Mouse (Mus musculus): ENCODE data around the gene E2f4. TPM values are rescaled to one million over a fixed set of nuclear protein-coding genes. Genes with fewer than 3 reads are reported as not detected.

E2f4 gene
- total and polyA plus RNA-seq, 3 experiments, result 97.9 to 313 (median 98.5) TPM

DNA sequence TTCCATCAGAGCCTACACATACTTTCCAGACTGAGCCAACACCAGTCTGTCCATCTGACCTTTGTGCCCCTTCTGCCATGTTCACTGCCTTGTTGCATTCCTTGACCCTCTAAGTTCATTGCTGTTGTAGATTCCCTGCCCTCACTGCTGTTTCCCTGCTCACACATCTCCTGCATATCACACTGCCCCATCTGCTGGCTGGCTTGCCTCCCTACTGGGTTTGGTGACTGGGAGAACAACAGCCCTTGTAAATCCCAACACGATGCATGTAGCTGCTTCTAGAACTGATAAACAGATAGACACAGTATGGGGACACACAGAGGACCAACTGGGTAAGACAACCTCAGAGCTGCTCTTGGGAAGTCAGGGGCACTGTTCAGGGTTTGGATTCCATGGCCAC is 14.3 kb downstream of the E2f4 start:
- no peaks in the 10 kb centered on the region for H3K79me2 ChIP-seq (ENCODE audit: control insufficient read depth, insufficient read depth, low read length, poor library complexity)
- peaks cover 22 to 28% of the 10 kb centered on the region in 2 experiments for H3K4me1 ChIP-seq (ENCODE audit: control insufficient read depth in 1 of 2, insufficient read depth in 2 of 2, low read length in 2 of 2)
- H3K9ac ChIP-seq (ENCODE audit: control insufficient read depth, low read depth, low read length, poor library complexity, severe bottlenecking), result no peak overlapping the region
- no peaks in the 10 kb centered on the region for H3K27me3 ChIP-seq (ENCODE audit: control insufficient read depth in 1 of 2, insufficient read depth in 2 of 2, low read length in 2 of 2)
- peaks cover 0 to 24% of the 10 kb centered on the region in 2 experiments; a peak in 2 of 4 replicates for H3K36me3 ChIP-seq (ENCODE audit: control insufficient read depth in 1 of 2, insufficient read depth in 2 of 2, low read length in 2 of 2)
- peak overlapping the region; percentile 4; the same call in 1 of the 2 replicates for H3K27ac ChIP-seq (ENCODE audit: control insufficient read depth, low read depth, low read length)
- TF ChIP-seq GATA1 (IDR thresholded peaks at IDR 0.05; ENCODE audit: low read depth, low read length) (peak; percentile 5; the same call in 1 of the 2 replicates), JUND (IDR thresholded peaks at IDR 0.05; ENCODE audit: low read depth, low read length) (no peak), SIN3A (IDR thresholded peaks at IDR 0.05; ENCODE audit: low read length) (peak; percentile 45; the same call in 1 of the 2 replicates), TAL1 (IDR thresholded peaks at IDR 0.05; ENCODE audit: low read length) (peak; percentile 72), CTCF (IDR thresholded peaks at IDR 0.05 in 2 of 3, conservative IDR thresholded peaks at IDR 0.05 in 1 of 3; ENCODE audit: control insufficient read depth in 1 of 3, insufficient read depth in 1 of 3, low read depth in 2 of 3, low read length in 3 of 3, poor library complexity in 1 of 3, severe bottlenecking in 1 of 3) (peak in 2 of 3 experiments; percentile 17 to 39; a peak in 2 of 6 replicates), MXI1 (IDR thresholded peaks at IDR 0.05; ENCODE audit: low read depth, low read length) (peak; percentile 38; the same call in 1 of the 2 replicates), TCF12 (IDR thresholded peaks at IDR 0.05; ENCODE audit: low read depth, low read length) (peak; percentile 61; the same call in 1 of the 2 replicates), GABPA (IDR thresholded peaks at IDR 0.05; ENCODE audit: low read depth, low read length) (no peak), MAFK (IDR thresholded peaks at IDR 0.05; ENCODE audit: borderline replicate concordance, low read depth, low read length) (no peak), EP300 (IDR thresholded peaks at IDR 0.05; ENCODE audit: low read depth in 1 of 2, low read length in 2 of 2) (peak; percentile 14 to 49; a peak in 2 of 4 replicates), SMC3 (IDR thresholded peaks at IDR 0.05; ENCODE audit: low read depth, low read length) (peak; percentile 6), UBTF (IDR thresholded peaks at IDR 0.05; ENCODE audit: borderline replicate concordance, insufficient read depth, low read depth, low read length) (no peak), ETS1 (IDR thresholded peaks at IDR 0.05; ENCODE audit: low read depth, low read length) (peak; percentile 38; the same call in 1 of the 2 replicates)
- DNase-seq (ENCODE audit: low read depth, low spot score), result peak; percentile 71
- H3K9me3 ChIP-seq (replicated peaks; ENCODE audit: insufficient read depth, low read length), result no peaks in the 10 kb centered on the region
- H3K4me3 ChIP-seq (ENCODE audit: control insufficient read depth in 1 of 2, insufficient read depth in 1 of 2, low read depth in 2 of 2, low read length in 2 of 2), result no peak overlapping the region

DNA sequence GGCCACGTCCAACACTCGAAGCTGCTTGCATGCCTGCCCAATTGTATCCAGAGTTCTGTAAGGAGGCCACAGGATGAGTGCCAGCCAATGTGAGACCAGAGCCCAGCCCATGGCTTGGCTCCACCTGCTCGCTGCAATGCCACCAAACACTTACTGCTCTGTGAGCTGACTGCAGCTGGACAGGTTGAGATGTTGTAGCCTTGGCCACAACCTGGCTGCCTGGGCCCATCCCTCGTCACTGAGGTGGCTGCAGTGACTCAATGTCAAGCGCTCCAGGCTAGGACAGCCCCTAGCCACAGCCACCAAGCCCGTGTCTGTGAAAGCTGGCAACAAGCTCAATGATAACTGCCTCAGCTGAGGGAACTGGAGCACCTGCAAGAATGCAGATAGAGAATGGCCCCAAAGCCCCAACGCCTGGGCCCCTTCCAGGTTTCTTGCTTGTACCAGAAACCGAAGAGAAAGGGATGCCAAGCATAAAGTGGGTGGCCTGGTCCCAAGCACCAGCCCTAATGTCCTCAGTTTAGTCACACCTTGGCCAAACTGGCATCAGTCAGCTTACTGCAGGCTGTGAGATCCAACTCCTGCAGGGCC is 15.5 kb downstream of the E2f4 start:
- no peak overlapping the region for H3K4me3 ChIP-seq (ENCODE audit: control insufficient read depth in 1 of 2, insufficient read depth in 1 of 2, low read depth in 2 of 2, low read length in 2 of 2)
- DNase-seq (ENCODE audit: low read depth, low spot score), result peak; percentile 70
- H3K36me3 ChIP-seq (ENCODE audit: control insufficient read depth in 1 of 2, insufficient read depth in 2 of 2, low read length in 2 of 2), result peaks cover 0 to 24% of the 10 kb centered on the region in 2 experiments; a peak in 2 of 4 replicates
- peak overlapping the region; percentile 12; the same call in 1 of the 2 replicates for H3K9ac ChIP-seq (ENCODE audit: control insufficient read depth, low read depth, low read length, poor library complexity, severe bottlenecking)
- H3K9me3 ChIP-seq (replicated peaks; ENCODE audit: insufficient read depth, low read length), result no peaks in the 10 kb centered on the region
- peak; percentile 90 for TF ChIP-seq ETS1 (IDR thresholded peaks at IDR 0.05; ENCODE audit: low read depth, low read length)
- TF ChIP-seq BHLHE40 (IDR thresholded peaks at IDR 0.05; ENCODE audit: borderline replicate concordance, low read depth, low read length), result no peak
- TF ChIP-seq MAZ (IDR thresholded peaks at IDR 0.05; ENCODE audit: low read depth, low read length), result 0 out of 2 replicates have a peak, but pooled peaks have one; percentile 30
- peak; percentile 59 for TF ChIP-seq TAL1 (IDR thresholded peaks at IDR 0.05; ENCODE audit: low read length)
- peak; percentile 60 to 80 for TF ChIP-seq EP300 (IDR thresholded peaks at IDR 0.05; ENCODE audit: low read depth in 1 of 2, low read length in 2 of 2)
- peak; percentile 19; the same call in 1 of the 2 replicates for TF ChIP-seq MXI1 (IDR thresholded peaks at IDR 0.05; ENCODE audit: low read depth, low read length)
- no peak for TF ChIP-seq MYC (IDR thresholded peaks at IDR 0.05; ENCODE audit: low read depth, low read length)
- peak; percentile 17; the same call in 1 of the 2 replicates for TF ChIP-seq RCOR1 (IDR thresholded peaks at IDR 0.05; ENCODE audit: low read depth, low read length)
- peak; percentile 47 for TF ChIP-seq SIN3A (IDR thresholded peaks at IDR 0.05; ENCODE audit: low read length)
- no peak for TF ChIP-seq KAT2A (conservative IDR thresholded peaks at IDR 0.05; ENCODE audit: low read depth, low read length)
- no peak for TF ChIP-seq MEF2A (IDR thresholded peaks at IDR 0.05; ENCODE audit: extremely low read depth, insufficient replicate concordance, low read depth, low read length, poor library complexity, severe bottlenecking)
- peak; percentile 58; the same call in 1 of the 2 replicates for TF ChIP-seq GATA1 (IDR thresholded peaks at IDR 0.05; ENCODE audit: low read depth, low read length)
- TF ChIP-seq USF2 (IDR thresholded peaks at IDR 0.05; ENCODE audit: borderline replicate concordance in 1 of 2, insufficient read depth in 1 of 2, low read depth in 1 of 2, low read length in 2 of 2), result no peak
- no peak for TF ChIP-seq E2F4 (IDR thresholded peaks at IDR 0.05; ENCODE audit: borderline replicate concordance, low read depth, low read length)
- no peak for TF ChIP-seq ZMIZ1 (IDR thresholded peaks at IDR 0.05; ENCODE audit: low read depth, low read length)
- no peak for TF ChIP-seq JUND (IDR thresholded peaks at IDR 0.05; ENCODE audit: low read depth, low read length)
- peak; percentile 91 for TF ChIP-seq TCF12 (IDR thresholded peaks at IDR 0.05; ENCODE audit: low read depth, low read length)
- no peaks in the 10 kb centered on the region for H3K79me2 ChIP-seq (ENCODE audit: control insufficient read depth, insufficient read depth, low read length, poor library complexity)
- H3K4me1 ChIP-seq (ENCODE audit: control insufficient read depth in 1 of 2, insufficient read depth in 2 of 2, low read length in 2 of 2), result peaks cover 22 to 28% of the 10 kb centered on the region in 2 experiments
- H3K27me3 ChIP-seq (ENCODE audit: control insufficient read depth in 1 of 2, insufficient read depth in 2 of 2, low read length in 2 of 2), result no peaks in the 10 kb centered on the region
- peak overlapping the region; percentile 26; the same call in 1 of the 2 replicates for H3K27ac ChIP-seq (ENCODE audit: control insufficient read depth, low read depth, low read length)
